Mouse (Mus musculus): ENCODE measurements around the gene Nfix.

The Nfix gene

GRCm38 (mm10) chr8:84798446-84799135, 1.6 kb downstream of the Nfix start:
- in situ Hi-C loops (cut with MseI, MboI), result no loop called here

GRCm38 (mm10) chr8:84797971-84798370, 2.2 kb downstream of the Nfix start:
- in situ Hi-C loops (cut with MseI, MboI), result no loop called here

GRCm38 (mm10) chr8:84797256-84797797, 2.8 kb downstream of the Nfix start:
- in situ Hi-C loops (cut with MseI, MboI), result no loop called here

- in situ Hi-C loops (cut with MseI, MboI), result no loop called here
Measured at GRCm38 (mm10) chr8:84794486-84794885, 5.7 kb downstream of the Nfix start.

GRCm38 (mm10) chr8:84793791-84794485, 6.2 kb downstream of the Nfix start:
- in situ Hi-C loops (cut with MseI, MboI), result no loop called here

- in situ Hi-C loops (cut with MseI, MboI), result no loop called here
Measured at GRCm38 (mm10) chr8:84793134-84793533, 7.0 kb downstream of the Nfix start.

GRCm38 (mm10) chr8:84792429-84792947, 7.7 kb downstream of the Nfix start:
- in situ Hi-C loops (cut with MseI, MboI), result no loop called here

GRCm38 (mm10) chr8:84790537-84790936, 9.6 kb downstream of the Nfix start:
- in situ Hi-C loops (cut with MseI, MboI), result no loop called here

- in situ Hi-C loops (cut with MseI, MboI), result no loop called here
Measured at GRCm38 (mm10) chr8:84789855-84790486, 10.2 kb downstream of the Nfix start.

GRCm38 (mm10) chr8:84789345-84789744, 10.8 kb downstream of the Nfix start:
- in situ Hi-C loops (cut with MseI, MboI), result no loop called here

GRCm38 (mm10) chr8:84788896-84789295, 11.2 kb downstream of the Nfix start:
- in situ Hi-C loops (cut with MseI, MboI), result no loop called here

GRCm38 (mm10) chr8:84787523-84788302, 12.4 kb downstream of the Nfix start:
- in situ Hi-C loops (cut with MseI, MboI), result no loop called here

GRCm38 (mm10) chr8:84786801-84787467, 13.2 kb downstream of the Nfix start:
- in situ Hi-C loops (cut with MseI, MboI), result no loop called here

- in situ Hi-C loops (cut with MseI, MboI), result no loop called here
Measured at GRCm38 (mm10) chr8:84785756-84786677, 14.1 kb downstream of the Nfix start.

GRCm38 (mm10) chr8:84785506-84785755, 14.7 kb downstream of the Nfix start:
- in situ Hi-C loops (cut with MseI, MboI), result no loop called here

GRCm38 (mm10) chr8:84784681-84785505, 15.3 kb downstream of the Nfix start:
- in situ Hi-C loops (cut with MseI, MboI), result no loop called here

- in situ Hi-C loops (cut with MseI, MboI), result no loop called here
Measured at GRCm38 (mm10) chr8:84783919-84784581, 16.1 kb downstream of the Nfix start.

GRCm38 (mm10) chr8:84783198-84783918, 16.8 kb downstream of the Nfix start:
- in situ Hi-C loops (cut with MseI, MboI), result no loop called here

Data from mouse trophoblast stem cell (cell line).